Mouse (Mus musculus): ENCODE measurements around the gene Nfia.

GRCm38 (mm10) chr4:98049584-98049983, 277.1 kb downstream of the Nfia start:
- TF ChIP-seq CTCF (IDR thresholded peaks at IDR 0.05; ENCODE audit: low read depth, low read length) (no peak), EP300 (IDR thresholded peaks at IDR 0.05; ENCODE audit: insufficient read depth, low read depth, low read length) (no peak)
